Mouse (Mus musculus) stomach, postnatal 0 days (tissue): ENCODE results near the gene Lhfpl4. TPM values are rescaled to one million over a fixed set of nuclear protein-coding genes. Genes with fewer than 3 reads are reported as not detected.

ENCODE experiments used
- ATAC-seq: fragments of 200-750 bp; cut with Nextera tagmentation; 2 replicates; pipeline ENCODE4 v1.8.0; 2017; ENCODE audit not compliant: low FRiP score, low TSS enrichment
- DNase-seq: peaks from one replicate; pipeline ENCODE4 v3.0.0-alpha.2; 2016; ENCODE audit warnings: low spot score
- H3K27ac ChIP-seq: fragments of 300-500 bp; sonication (generic); replicated peaks from 2 replicates; pipeline ENCODE4 v1.5.1; 2014; ENCODE audit warnings: mild to moderate bottlenecking, control low read depth
- H3K27me3 ChIP-seq: fragments of 300-500 bp; sonication (generic); 2 replicates; pipeline ENCODE4 v1.6.1; 2014; ENCODE audit warnings: low read length; ENCODE audit not compliant: control insufficient read depth, insufficient read depth
- H3K36me3 ChIP-seq: fragments of 300-500 bp; sonication (generic); 2 replicates; pipeline ENCODE4 v1.6.1; 2014; ENCODE audit warnings: low read length, mixed read lengths; ENCODE audit not compliant: control insufficient read depth, insufficient read depth
- H3K4me1 ChIP-seq: fragments of 300-500 bp; sonication (generic); replicated peaks from 2 replicates; pipeline ENCODE4 v1.6.1; 2014; ENCODE audit warnings: antibody characterized with exemption; ENCODE audit not compliant: control insufficient read depth, insufficient read depth
- H3K4me2 ChIP-seq: fragments of 300-500 bp; sonication (generic); replicated peaks from 2 replicates; pipeline ENCODE4 v1.6.1; 2014; ENCODE audit warnings: low read depth, mild to moderate bottlenecking, control low read depth, moderate library complexity
- H3K4me3 ChIP-seq: fragments of 300-500 bp; sonication (generic); 2 replicates; pipeline ENCODE4 v1.5.1; 2014; ENCODE audit warnings: low read depth, low read length, control low read depth
- H3K9ac ChIP-seq: fragments of 300-500 bp; sonication (generic); 2 replicates; pipeline ENCODE4 v1.6.1; 2014; ENCODE audit warnings: mild to moderate bottlenecking, low read length, control low read depth, mixed read lengths
- H3K9me3 ChIP-seq: fragments of 300-500 bp; sonication (generic); 2 replicates; pipeline ENCODE4 v1.6.1; 2016; ENCODE audit warnings: low read length; ENCODE audit not compliant: control insufficient read depth
- CTCF ChIP-seq: IDR thresholded peaks from 2 replicates; pipeline ENCODE4 v1.5.1; 2016; ENCODE audit warnings: antibody characterized with exemption, low read depth, mild to moderate bottlenecking, moderate library complexity
- EP300 ChIP-seq: optimal IDR thresholded peaks from 2 replicates; pipeline ENCODE3; 2016; ENCODE audit warnings: antibody characterized with exemption
- WGBS: fragments of 180-500 bp; shearing (Covaris S2); extraction: QIAGEN DNeasy Blood & Tissue Kit; methylation state at CpG from one replicate; pipeline ENCODE4 v1.1.7; 2014; 5-methylcytosine and 5-hydroxymethylcytosine counted together
- polyA plus RNA-seq: library from polyadenylated mRNA; unstranded; fragments of >200 nt; fragmentation: Nextera tagmentation; extraction: Ambion mirVana; gene quantifications from 2 replicates; pipeline ENCODE4 v1.2.1, GENCODE M21; 2015

The Lhfpl4 gene
- polyA plus RNA-seq, 1 experiment from 2014 or later = 0.84 TPM

GRCm38 (mm10) chr6:113172568-113172967 lies 22.6 kb downstream of the Lhfpl4 start:
- H3K9ac ChIP-seq = no peak overlapping the region
- no peak overlapping the region for H3K4me2 ChIP-seq
- H3K27ac ChIP-seq = no peak overlapping the region
- no peak for TF ChIP-seq EP300
- peak; percentile 80 for TF ChIP-seq CTCF
- H3K4me1 ChIP-seq = no peaks in the 10 kb centered on the region
- no peaks in the 10 kb centered on the region for H3K27me3 ChIP-seq
- ATAC-seq (no peak), DNase-seq (peak; percentile 59)
- no peaks in the 10 kb centered on the region for H3K9me3 ChIP-seq
- no peak overlapping the region for H3K4me3 ChIP-seq
- WGBS = 76% methylated on average over 1 of the region's 1 CpGs
- H3K36me3 ChIP-seq = no peaks in the 10 kb centered on the region

DNA sequence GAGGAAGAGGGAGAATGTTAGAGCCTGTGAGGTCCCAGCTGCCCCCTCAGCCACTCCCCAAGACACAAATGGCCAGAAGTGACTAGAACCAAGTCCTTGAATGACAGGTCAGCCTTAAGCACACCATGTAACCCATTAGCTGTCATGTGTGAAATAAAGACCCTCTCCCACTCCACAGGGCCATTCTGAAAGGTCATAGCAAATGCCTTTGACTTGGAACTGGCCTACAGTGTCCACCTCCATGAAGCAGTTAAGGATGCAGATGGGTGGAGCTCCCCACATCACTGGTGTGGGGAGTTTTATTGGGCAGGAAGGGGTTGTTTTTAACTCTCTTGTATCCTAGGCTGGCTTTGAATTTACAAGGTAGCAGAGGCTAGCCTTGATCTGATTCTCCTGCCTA lies 23.2 kb downstream of the Lhfpl4 start:
- Histone ChIP-seq H3K4me2 (no peak overlapping the region), H3K9ac (no peak overlapping the region), H3K4me3 (no peak overlapping the region), H3K36me3 (no peaks in the 10 kb centered on the region), H3K4me1 (no peaks in the 10 kb centered on the region), H3K27me3 (no peaks in the 10 kb centered on the region), H3K9me3 (no peaks in the 10 kb centered on the region), H3K27ac (no peak overlapping the region)
- ATAC-seq = no peak
- DNase-seq = no peak
- TF ChIP-seq CTCF (no peak), EP300 (no peak)

- Histone ChIP-seq H3K36me3 (no peaks in the 10 kb centered on the region), H3K4me2 (no peak overlapping the region), H3K27me3 (no peaks in the 10 kb centered on the region), H3K9me3 (no peaks in the 10 kb centered on the region), H3K4me3 (no peak overlapping the region), H3K9ac (no peak overlapping the region), H3K4me1 (no peaks in the 10 kb centered on the region), H3K27ac (no peak overlapping the region)
- DNase-seq (no peak), ATAC-seq (no peak)
- WGBS = 90% methylated on average over 8 of the region's 8 CpGs
- TF ChIP-seq EP300 (no peak), CTCF (no peak)
These were observed 24.5 kb downstream of the Lhfpl4 start for GRCm38 (mm10) chr6:113170651-113171050.

- no peaks in the 10 kb centered on the region for H3K27me3 ChIP-seq
- H3K9ac ChIP-seq = no peak overlapping the region
- no peak for DNase-seq
- H3K36me3 ChIP-seq = no peaks in the 10 kb centered on the region
- no peak for ATAC-seq
- 47% methylated on average over 3 of the region's 3 CpGs for WGBS
- H3K27ac ChIP-seq = no peak overlapping the region
- TF ChIP-seq EP300 (no peak), CTCF (no peak)
- no peaks in the 10 kb centered on the region for H3K4me1 ChIP-seq
- H3K4me3 ChIP-seq = no peak overlapping the region
- H3K4me2 ChIP-seq = no peak overlapping the region
- no peaks in the 10 kb centered on the region for H3K9me3 ChIP-seq
These were observed 25.3 kb downstream of the Lhfpl4 start for GRCm38 (mm10) chr6:113169852-113170251.

GRCm38 (mm10) chr6:113168316-113168975 lies 26.7 kb downstream of the Lhfpl4 start:
- Histone ChIP-seq H3K36me3 (no peaks in the 10 kb centered on the region), H3K4me3 (no peak overlapping the region), H3K27ac (no peak overlapping the region), H3K9me3 (no peaks in the 10 kb centered on the region), H3K9ac (no peak overlapping the region), H3K4me2 (no peak overlapping the region), H3K27me3 (no peaks in the 10 kb centered on the region), H3K4me1 (no peaks in the 10 kb centered on the region)
- DNase-seq (no peak), ATAC-seq (no peak)
- 91% methylated on average over 7 of the region's 7 CpGs for WGBS
- no peak for TF ChIP-seq EP300
- TF ChIP-seq CTCF = 0 out of 2 replicates have a peak, but pooled peaks have one; percentile 8

- no peak overlapping the region for H3K9ac ChIP-seq
- no peak overlapping the region; the same call in 1 of the 2 replicates for H3K27ac ChIP-seq
- WGBS = 40% methylated on average over 17 of the region's 17 CpGs
These were observed 28.4 kb downstream of the Lhfpl4 start for GRCm38 (mm10) chr6:113166661-113167251.

More at GRCm38 (mm10) chr6:113166661-113167251, 28.4 kb downstream of the Lhfpl4 start:
- Histone ChIP-seq H3K36me3 (no peaks in the 10 kb centered on the region), H3K4me1 (no peaks in the 10 kb centered on the region), H3K4me2 (peak overlapping the region; percentile 36), H3K9me3 (no peaks in the 10 kb centered on the region), H3K4me3 (peak overlapping the region; percentile 18), H3K27me3 (no peaks in the 10 kb centered on the region)
- peak; percentile 82 for ATAC-seq
- DNase-seq = peak; percentile 85
- TF ChIP-seq CTCF (no peak), EP300 (no peak)
